Mouse (Mus musculus): ENCODE results near the gene Ms4a4b. TPM values are rescaled to one million over a fixed set of nuclear protein-coding genes. Genes with fewer than 3 reads are reported as not detected.
"Not testable (repeated sequence)": the region's sequence is repeated elsewhere in the genome, so short reads cannot be mapped to it uniquely, and the experiment has no call there.

The Ms4a4b gene
- total RNA-seq (2018; cell fraction: chromatin; rRNA removed) = 10 to 100 TPM in 13 of 26 experiments, 1 to 10 TPM in 6, under 1 TPM in 2, not detected in 5; 0.33 to 94.2 (median 23.2) TPM
- 1 to 10 TPM in 25 of 26 experiments, under 1 TPM in 1; 0.61 to 8.0 (median 2.3) TPM for total RNA-seq (2018; cell fraction: cytosol; rRNA removed)
- total RNA-seq (2018; cell fraction: nucleus; rRNA removed) = 10 to 100 TPM in 11 of 26 experiments, 1 to 10 TPM in 14, under 1 TPM in 1; 0.67 to 38.9 (median 8.0) TPM
- polyA plus RNA-seq (2018) = 2.1 to 3.8 TPM (median 3.0 TPM) in 3 replicates

- H3K79me2 ChIP-seq (ENCODE audit: inconsistent target) = no peaks in the 10 kb centered on the region
- H3K36me3 ChIP-seq (ENCODE audit: inconsistent target) = no peaks in the 10 kb centered on the region
- H3K27ac ChIP-seq = no peak within 1 kb of the TSS
- H3K4me3 ChIP-seq (ENCODE audit: inconsistent target) = no peak within 1 kb of the TSS
Measured at GRCm38 (mm10) chr19:11443338-11443737, at the start of gene Ms4a4b. Ms4a4b (plus strand) TSS chr19:11443553.

GRCm38 (mm10) chr19:11395769-11396168 is 47.6 kb upstream of the Ms4a4b start:
- Histone ChIP-seq H3K79me2 (ENCODE audit: inconsistent target) (no peaks in the 10 kb centered on the region), H3K27ac (no peak overlapping the region), H3K4me3 (ENCODE audit: inconsistent target) (no peak overlapping the region), H3K36me3 (ENCODE audit: inconsistent target) (peaks cover 15% of the 10 kb centered on the region; the same call in 1 of the 2 replicates)

GRCm38 (mm10) chr19:11404527-11404926 is 38.8 kb upstream of the Ms4a4b start, which contains the start of gene Ms4a4c:
Ms4a4c (plus strand) TSS chr19:11404770.
- Histone ChIP-seq H3K4me3 (ENCODE audit: inconsistent target) (no peak within 1 kb of the TSS), H3K36me3 (ENCODE audit: inconsistent target) (no peaks in the 10 kb centered on the region), H3K27ac (peak within 1 kb of the TSS; percentile 44), H3K79me2 (ENCODE audit: inconsistent target) (peaks cover 48% of the 10 kb centered on the region; the same call in 1 of the 2 replicates)
- WGBS (ENCODE audit: missing documents) = 0% methylated on average over 3 of the region's 3 CpGs

GRCm38 (mm10) chr19:11407428-11407827 is 35.9 kb upstream of the Ms4a4b start:
- Histone ChIP-seq H3K79me2 (ENCODE audit: inconsistent target) (peaks cover 77% of the 10 kb centered on the region; the same call in 1 of the 2 replicates), H3K36me3 (ENCODE audit: inconsistent target) (no peaks in the 10 kb centered on the region), H3K27ac (no peak overlapping the region), H3K4me3 (ENCODE audit: inconsistent target) (no peak overlapping the region)

GRCm38 (mm10) chr19:11408591-11408990 is 34.8 kb upstream of the Ms4a4b start:
- H3K4me3 ChIP-seq (ENCODE audit: inconsistent target) = no peak overlapping the region
- H3K27ac ChIP-seq = no peak overlapping the region
- H3K36me3 ChIP-seq (ENCODE audit: inconsistent target) = no peaks in the 10 kb centered on the region
- peaks cover 88% of the 10 kb centered on the region; the same call in 1 of the 2 replicates for H3K79me2 ChIP-seq (ENCODE audit: inconsistent target)
- WGBS (ENCODE audit: missing documents) = 89% methylated on average over 1 of the region's 1 CpGs

GRCm38 (mm10) chr19:11411640-11412039 is 31.7 kb upstream of the Ms4a4b start:
- no peak overlapping the region for H3K4me3 ChIP-seq (ENCODE audit: inconsistent target)
- H3K79me2 ChIP-seq (ENCODE audit: inconsistent target) = peaks cover 76% of the 10 kb centered on the region; the same call in 1 of the 2 replicates
- 0% methylated on average over 1 of the region's 1 CpGs for WGBS (ENCODE audit: missing documents)
- peak overlapping the region; percentile 41 for H3K27ac ChIP-seq
- peaks cover 21% of the 10 kb centered on the region for H3K36me3 ChIP-seq (ENCODE audit: inconsistent target)

GRCm38 (mm10) chr19:11414084-11414483 is 29.3 kb upstream of the Ms4a4b start:
- WGBS (ENCODE audit: missing documents) = 71% methylated on average over 1 of the region's 1 CpGs
- no peak overlapping the region for H3K27ac ChIP-seq
- H3K79me2 ChIP-seq (ENCODE audit: inconsistent target) = peaks cover 51% of the 10 kb centered on the region; the same call in 1 of the 2 replicates
- peaks cover 32% of the 10 kb centered on the region for H3K36me3 ChIP-seq (ENCODE audit: inconsistent target)
- H3K4me3 ChIP-seq (ENCODE audit: inconsistent target) = no peak overlapping the region

GRCm38 (mm10) chr19:11415581-11415980 is 27.8 kb upstream of the Ms4a4b start:
- Histone ChIP-seq H3K4me3 (ENCODE audit: inconsistent target) (no peak overlapping the region), H3K79me2 (ENCODE audit: inconsistent target) (peaks cover 36% of the 10 kb centered on the region; the same call in 1 of the 2 replicates), H3K27ac (no peak overlapping the region), H3K36me3 (ENCODE audit: inconsistent target) (peaks cover 47% of the 10 kb centered on the region)
- WGBS (ENCODE audit: missing documents) = 100% methylated on average over 3 of the region's 3 CpGs

- not testable (repeated sequence) for H3K4me3 ChIP-seq (ENCODE audit: inconsistent target); H3K27ac ChIP-seq; H3K79me2 ChIP-seq (ENCODE audit: inconsistent target)
- H3K36me3 ChIP-seq (ENCODE audit: inconsistent target) = peaks cover 60% of the 10 kb centered on the region
- 80% methylated on average over 1 of the region's 3 CpGs for WGBS (ENCODE audit: missing documents)
Measured at GRCm38 (mm10) chr19:11418865-11419264, 24.5 kb upstream of the Ms4a4b start.

GRCm38 (mm10) chr19:11431209-11431608 is 12.1 kb upstream of the Ms4a4b start:
- not testable (repeated sequence) for H3K79me2 ChIP-seq (ENCODE audit: inconsistent target); H3K36me3 ChIP-seq (ENCODE audit: inconsistent target); H3K4me3 ChIP-seq (ENCODE audit: inconsistent target)
- peak overlapping the region; percentile 86 for H3K27ac ChIP-seq
- WGBS (ENCODE audit: missing documents) = 0% methylated on average over 1 of the region's 1 CpGs

- Histone ChIP-seq H3K4me3 (ENCODE audit: inconsistent target) (no peak overlapping the region), H3K36me3 (ENCODE audit: inconsistent target) (no peaks in the 10 kb centered on the region), H3K79me2 (ENCODE audit: inconsistent target) (no peaks in the 10 kb centered on the region), H3K27ac (no peak overlapping the region)
- WGBS (ENCODE audit: missing documents) = 91% methylated on average over 4 of the region's 4 CpGs
Measured at GRCm38 (mm10) chr19:11435058-11435834, 8.1 kb upstream of the Ms4a4b start.

GRCm38 (mm10) chr19:11443964-11444363 is 611 bp downstream of the Ms4a4b start:
- H3K4me3 ChIP-seq (ENCODE audit: inconsistent target) = no peak overlapping the region
- H3K79me2 ChIP-seq (ENCODE audit: inconsistent target) = no peaks in the 10 kb centered on the region
- 92% methylated on average over 5 of the region's 5 CpGs for WGBS (ENCODE audit: missing documents)
- H3K36me3 ChIP-seq (ENCODE audit: inconsistent target) = no peaks in the 10 kb centered on the region
- H3K27ac ChIP-seq = no peak overlapping the region

GRCm38 (mm10) chr19:11447238-11447637 is 3.9 kb downstream of the Ms4a4b start:
- no peaks in the 10 kb centered on the region for H3K36me3 ChIP-seq (ENCODE audit: inconsistent target)
- H3K27ac ChIP-seq = peak overlapping the region; percentile 90
- no peak overlapping the region for H3K4me3 ChIP-seq (ENCODE audit: inconsistent target)
- 0% methylated on average over 2 of the region's 2 CpGs for WGBS (ENCODE audit: missing documents)
- no peaks in the 10 kb centered on the region for H3K79me2 ChIP-seq (ENCODE audit: inconsistent target)

- H3K4me3 ChIP-seq (ENCODE audit: inconsistent target); H3K36me3 ChIP-seq (ENCODE audit: inconsistent target); H3K27ac ChIP-seq: not testable (repeated sequence)
- peaks cover 13% of the 10 kb centered on the region; the same call in 1 of the 2 replicates for H3K79me2 ChIP-seq (ENCODE audit: inconsistent target)
- WGBS (ENCODE audit: missing documents) = 100% methylated on average over 2 of the region's 4 CpGs
Measured at GRCm38 (mm10) chr19:11459041-11459440, 15.7 kb downstream of the Ms4a4b start.

- Histone ChIP-seq H3K27ac (peak overlapping the region; percentile 68), H3K4me3 (ENCODE audit: inconsistent target) (peak overlapping the region; percentile 19; the same call in 1 of the 2 replicates), H3K79me2 (ENCODE audit: inconsistent target) (peaks cover 23% of the 10 kb centered on the region)
- WGBS (ENCODE audit: missing documents) = 0% methylated on average over 1 of the region's 1 CpGs
- not testable (repeated sequence) for H3K36me3 ChIP-seq (ENCODE audit: inconsistent target)
Measured at GRCm38 (mm10) chr19:11464795-11465194, 21.4 kb downstream of the Ms4a4b start.

All from macrophage (primary cell).